Mouse (Mus musculus) layer of hippocampus, adult 18-20 months (tissue): Measurements from ENCODE around the gene Olfr866. TPM values are rescaled to one million over a fixed set of nuclear protein-coding genes. Genes with fewer than 3 reads are reported as not detected.

Source experiments
- DNase-seq, 2 experiments: peaks; one replicate each; pipeline ENCODE4 v3.0.0; 2022; ENCODE audit warnings: low spot score in 2 of 2
- long read RNA-seq: library from polyadenylated mRNA; stranded (forward); transcript quantifications from one replicate; pipeline ENCODE4 v2.0.0, GENCODE M21; 2021
- microRNA-seq, 2 experiments: library from miRNA; unstranded; fragments of <30 nt; microRNA quantifications; one replicate each; pipeline ENCODE4 v1.2.0; 2021
- total RNA-seq, 2 experiments: library from RNA; stranded (reverse); gene quantifications; 2 replicates each; pipeline ENCODE4 v1.2.3; 2021

The Olfr866 gene
- total RNA-seq: not detected
- long read RNA-seq: 0 reads

- no peak for DNase-seq
Measured at GRCm38 (mm10) chr9:20027935-20028334, at the start of gene Olfr866. TSS of gene Olfr866 (minus strand) at chr9:20028035.

GRCm38 (mm10) chr9:20073523-20074177, 45.8 kb upstream of the Olfr866 start:
- DNase-seq: no peak

DNA sequence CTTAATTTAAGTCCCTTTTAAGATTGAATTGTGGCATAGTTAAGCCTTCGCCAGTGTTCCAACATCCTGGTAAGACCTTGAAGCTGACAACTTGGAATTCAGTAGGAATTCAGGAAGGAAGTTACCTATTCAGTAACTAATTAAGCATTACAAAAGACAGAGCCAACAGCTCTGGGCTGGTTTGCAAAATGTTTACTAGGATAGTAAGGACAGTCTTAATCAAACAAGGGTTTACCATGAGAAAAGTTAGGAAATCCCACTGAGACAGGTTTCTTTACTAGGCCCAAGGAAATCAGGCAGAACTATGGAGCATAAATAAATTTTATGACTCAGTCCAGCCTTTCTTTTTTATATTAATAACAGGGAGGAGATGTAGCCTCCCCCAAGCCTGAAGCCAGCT, 43.5 kb upstream of the Olfr866 start:
- no peak for DNase-seq

GRCm38 (mm10) chr9:20070236-20070635, 42.4 kb upstream of the Olfr866 start:
- DNase-seq: no peak

DNA sequence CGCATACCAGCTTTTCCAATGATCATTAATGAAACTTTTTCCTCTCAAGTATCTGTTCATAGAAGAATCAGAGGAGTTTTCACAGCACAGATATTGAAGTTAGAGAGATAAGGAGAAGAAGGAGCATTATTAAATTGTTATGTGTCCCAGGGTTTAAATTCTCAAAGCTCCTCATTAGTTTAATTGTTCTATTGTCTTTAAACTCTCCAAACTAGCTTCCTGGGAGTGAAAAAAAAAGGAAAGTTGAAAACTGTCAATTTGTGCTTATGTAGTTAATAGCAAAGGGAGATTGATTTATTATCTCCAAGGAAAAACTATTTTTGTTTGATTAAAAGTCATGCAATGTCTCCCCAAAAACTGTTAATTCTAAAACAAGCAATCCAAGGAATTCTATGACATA, 29.6 kb upstream of the Olfr866 start, which contains the start of gene Olfr867:
Gene Olfr867 (minus strand): TSS at position 101 of the 400 bp plus-strand sequence.
- DNase-seq: no peak

GRCm38 (mm10) chr9:20047964-20048363, 20.1 kb upstream of the Olfr866 start:
- DNase-seq: no peak

Small RNA genes within 50 kb of the gene (microRNA-seq; reads per million reads assigned to microRNA genes)
- 0 reads per million in 2 experiments for gene Gm26231
- gene Gm44395: 0 reads per million in 2 experiments

Other genes starting within 250 kb of the Olfr866 start
- gene Olfr58, start 247.8 kb downstream of the Olfr866 start, total RNA-seq: not detected
- not detected for gene Olfr859, start 223.1 kb downstream of the Olfr866 start, total RNA-seq
- gene Olfr860, start 178.3 kb downstream of the Olfr866 start, total RNA-seq: not detected
- not detected for gene Olfr862, start 140.0 kb downstream of the Olfr866 start, total RNA-seq
- gene Olfr77, start 111.2 kb downstream of the Olfr866 start, total RNA-seq: not detected
- not detected for gene Olfr867, start 29.5 kb upstream of the Olfr866 start, total RNA-seq
- gene Olfr868, start 70.6 kb upstream of the Olfr866 start, total RNA-seq: not detected
- gene Olfr869, start 101.0 kb upstream of the Olfr866 start, total RNA-seq: not detected
- not detected for gene Olfr870, start 146.0 kb upstream of the Olfr866 start, total RNA-seq
- gene Olfr871, start 184.2 kb upstream of the Olfr866 start, total RNA-seq: not detected
- not detected for gene Olfr872, start 209.1 kb upstream of the Olfr866 start, total RNA-seq